Mouse (Mus musculus) stomach, postnatal 0 days (tissue): ENCODE results near the gene Boll. TPM values are rescaled to one million over a fixed set of nuclear protein-coding genes. Genes with fewer than 3 reads are reported as not detected.

Source experiments
- ATAC-seq: fragments of 200-750 bp; cut with Nextera tagmentation; 2 replicates; pipeline ENCODE4 v1.8.0; 2017; ENCODE audit not compliant: low FRiP score, low TSS enrichment
- DNase-seq: peaks from one replicate; pipeline ENCODE4 v3.0.0-alpha.2; 2016; ENCODE audit warnings: low spot score
- H3K27ac ChIP-seq: fragments of 300-500 bp; sonication (generic); replicated peaks from 2 replicates; pipeline ENCODE4 v1.5.1; 2014; ENCODE audit warnings: mild to moderate bottlenecking, control low read depth
- H3K27me3 ChIP-seq: fragments of 300-500 bp; sonication (generic); 2 replicates; pipeline ENCODE4 v1.6.1; 2014; ENCODE audit warnings: low read length; ENCODE audit not compliant: control insufficient read depth, insufficient read depth
- H3K36me3 ChIP-seq: fragments of 300-500 bp; sonication (generic); 2 replicates; pipeline ENCODE4 v1.6.1; 2014; ENCODE audit warnings: low read length, mixed read lengths; ENCODE audit not compliant: control insufficient read depth, insufficient read depth
- H3K4me1 ChIP-seq: fragments of 300-500 bp; sonication (generic); replicated peaks from 2 replicates; pipeline ENCODE4 v1.6.1; 2014; ENCODE audit warnings: antibody characterized with exemption; ENCODE audit not compliant: control insufficient read depth, insufficient read depth
- H3K4me2 ChIP-seq: fragments of 300-500 bp; sonication (generic); replicated peaks from 2 replicates; pipeline ENCODE4 v1.6.1; 2014; ENCODE audit warnings: low read depth, mild to moderate bottlenecking, control low read depth, moderate library complexity
- H3K4me3 ChIP-seq: fragments of 300-500 bp; sonication (generic); 2 replicates; pipeline ENCODE4 v1.5.1; 2014; ENCODE audit warnings: low read depth, low read length, control low read depth
- H3K9ac ChIP-seq: fragments of 300-500 bp; sonication (generic); 2 replicates; pipeline ENCODE4 v1.6.1; 2014; ENCODE audit warnings: mild to moderate bottlenecking, low read length, control low read depth, mixed read lengths
- H3K9me3 ChIP-seq: fragments of 300-500 bp; sonication (generic); 2 replicates; pipeline ENCODE4 v1.6.1; 2016; ENCODE audit warnings: low read length; ENCODE audit not compliant: control insufficient read depth
- CTCF ChIP-seq: IDR thresholded peaks from 2 replicates; pipeline ENCODE4 v1.5.1; 2016; ENCODE audit warnings: antibody characterized with exemption, low read depth, mild to moderate bottlenecking, moderate library complexity
- EP300 ChIP-seq: optimal IDR thresholded peaks from 2 replicates; pipeline ENCODE3; 2016; ENCODE audit warnings: antibody characterized with exemption
- WGBS: fragments of 180-500 bp; shearing (Covaris S2); extraction: QIAGEN DNeasy Blood & Tissue Kit; methylation state at CpG from one replicate; pipeline ENCODE4 v1.1.7; 2014; 5-methylcytosine and 5-hydroxymethylcytosine counted together
- polyA plus RNA-seq: library from polyadenylated mRNA; unstranded; fragments of >200 nt; fragmentation: Nextera tagmentation; extraction: Ambion mirVana; gene quantifications from 2 replicates; pipeline ENCODE4 v1.2.1, GENCODE M21; 2015

Boll gene
- polyA plus RNA-seq, 1 experiment from 2014 or later: 0.13 TPM

GRCm38 (mm10) chr1:55405272-55406022 lies 42.2 kb upstream of the Boll start, which contains the start of gene Plcl1:
Gene Plcl1 (plus strand): TSS chr1:55405921.
- no peaks in the 10 kb centered on the region for H3K36me3 ChIP-seq
- ATAC-seq: peak; percentile 99
- peak within 1 kb of the TSS; percentile 100 for H3K4me2 ChIP-seq
- no peaks in the 10 kb centered on the region for H3K27me3 ChIP-seq
- peak within 1 kb of the TSS; percentile 74 for H3K4me3 ChIP-seq
- no peaks in the 10 kb centered on the region; the same call in 1 of the 2 replicates for H3K4me1 ChIP-seq
- peak within 1 kb of the TSS; percentile 75 for H3K27ac ChIP-seq
- under 1% methylated on average over 49 of the region's 51 CpGs for WGBS
- no peaks in the 10 kb centered on the region for H3K9me3 ChIP-seq
- H3K9ac ChIP-seq: peak within 1 kb of the TSS; percentile 73
- TF ChIP-seq EP300: no peak
- no peak for TF ChIP-seq CTCF
- DNase-seq: peak; percentile 96

- ATAC-seq: no peak
- 4% methylated on average over 3 of the region's 3 CpGs for WGBS
- H3K4me1 ChIP-seq: no peaks in the 10 kb centered on the region; the same call in 1 of the 2 replicates
- TF ChIP-seq EP300: no peak
- peak; percentile 91 for TF ChIP-seq CTCF
- no peak overlapping the region for H3K4me2 ChIP-seq
- DNase-seq: no peak
- no peaks in the 10 kb centered on the region for H3K36me3 ChIP-seq
- no peaks in the 10 kb centered on the region for H3K27me3 ChIP-seq
- H3K9ac ChIP-seq: no peak overlapping the region
- no peaks in the 10 kb centered on the region for H3K9me3 ChIP-seq
- no peak overlapping the region for H3K4me3 ChIP-seq
- no peak overlapping the region for H3K27ac ChIP-seq
These were observed 41.2 kb upstream of the Boll start for GRCm38 (mm10) chr1:55404439-55404838.

- DNase-seq: no peak
- Histone ChIP-seq H3K36me3 (no peaks in the 10 kb centered on the region), H3K27ac (no peak overlapping the region), H3K4me2 (no peak overlapping the region), H3K4me3 (no peak overlapping the region), H3K9ac (no peak overlapping the region), H3K4me1 (no peaks in the 10 kb centered on the region; the same call in 1 of the 2 replicates), H3K9me3 (no peaks in the 10 kb centered on the region), H3K27me3 (no peaks in the 10 kb centered on the region)
- ATAC-seq: no peak
- WGBS: 34% methylated on average over 5 of the region's 5 CpGs
- TF ChIP-seq CTCF: no peak
- TF ChIP-seq EP300: no peak
These were observed 36.6 kb upstream of the Boll start for GRCm38 (mm10) chr1:55399891-55400290.

GRCm38 (mm10) chr1:55383114-55383773 lies 20.0 kb upstream of the Boll start:
- 0 out of 2 replicates have a peak, but pooled peaks have one; percentile 47 for ATAC-seq
- 16% methylated on average over 9 of the region's 9 CpGs for WGBS
- no peak overlapping the region for H3K27ac ChIP-seq

GRCm38 (mm10) chr1:55380527-55380926 lies 17.3 kb upstream of the Boll start:
- no peak for DNase-seq
- WGBS: 70% methylated on average over 2 of the region's 2 CpGs
- no peaks in the 10 kb centered on the region for H3K9me3 ChIP-seq
- ATAC-seq: no peak
- H3K4me1 ChIP-seq: no peaks in the 10 kb centered on the region
- H3K4me2 ChIP-seq: no peak overlapping the region
- no peak overlapping the region for H3K9ac ChIP-seq
- no peak overlapping the region for H3K27ac ChIP-seq
- TF ChIP-seq CTCF (no peak), EP300 (no peak)
- H3K36me3 ChIP-seq: no peaks in the 10 kb centered on the region
- no peaks in the 10 kb centered on the region for H3K27me3 ChIP-seq
- H3K4me3 ChIP-seq: no peak overlapping the region

More at GRCm38 (mm10) chr1:55383114-55383773, 20.0 kb upstream of the Boll start:
- peak; percentile 85 for DNase-seq
- H3K36me3 ChIP-seq: no peaks in the 10 kb centered on the region
- no peak overlapping the region for H3K9ac ChIP-seq
- H3K4me3 ChIP-seq: no peak overlapping the region
- no peak for TF ChIP-seq EP300
- peak; percentile 94 for TF ChIP-seq CTCF
- no peaks in the 10 kb centered on the region for H3K4me1 ChIP-seq
- H3K9me3 ChIP-seq: no peaks in the 10 kb centered on the region
- H3K27me3 ChIP-seq: no peaks in the 10 kb centered on the region
- no peak overlapping the region for H3K4me2 ChIP-seq

GRCm38 (mm10) chr1:55372626-55373025 lies 9.4 kb upstream of the Boll start:
- H3K27ac ChIP-seq: no peak overlapping the region
- H3K4me1 ChIP-seq: no peaks in the 10 kb centered on the region
- H3K36me3 ChIP-seq: no peaks in the 10 kb centered on the region
- 86% methylated on average over 3 of the region's 3 CpGs for WGBS
- DNase-seq (no peak), ATAC-seq (no peak)
- H3K9ac ChIP-seq: no peak overlapping the region
- H3K27me3 ChIP-seq: no peaks in the 10 kb centered on the region
- no peak overlapping the region for H3K4me2 ChIP-seq
- no peaks in the 10 kb centered on the region for H3K9me3 ChIP-seq
- H3K4me3 ChIP-seq: no peak overlapping the region
- TF ChIP-seq CTCF: no peak
- no peak for TF ChIP-seq EP300
